Mouse (Mus musculus) left cerebral cortex, postnatal 10 days (tissue): Measurements from ENCODE around the gene Hdac4. TPM values are rescaled to one million over a fixed set of nuclear protein-coding genes. Genes with fewer than 3 reads are reported as not detected.
A peak's percentile ranks its signal among the peaks of the same experiment; 100 is the strongest.

Experiments
- DNase-seq, 2 experiments: peaks; one replicate each; pipeline ENCODE4 v3.0.0; 2021 to 2022; ENCODE audit warnings: low spot score in 2 of 2, mixed read lengths in 1 of 2; ENCODE audit errors: extremely low spot score in 1 of 2
- intact Hi-C: fragments of 180-260 bp; cut with DNase I; formaldehyde crosslinking; loops from one replicate; pipeline ENCODE4 v1.15.1; 2025
- total RNA-seq, 2 experiments: library from RNA; stranded (reverse); gene quantifications; 2 replicates each; pipeline ENCODE4 v1.2.3; 2021

Hdac4 gene
- total RNA-seq, 2 experiments from 2014 or later = 98.1 to 98.7 TPM

GRCm38 (mm10) chr1:92055149-92055548 lies 140.3 kb downstream of the Hdac4 start:
- intact Hi-C loops = no loop called here
- no peak for DNase-seq

DNA sequence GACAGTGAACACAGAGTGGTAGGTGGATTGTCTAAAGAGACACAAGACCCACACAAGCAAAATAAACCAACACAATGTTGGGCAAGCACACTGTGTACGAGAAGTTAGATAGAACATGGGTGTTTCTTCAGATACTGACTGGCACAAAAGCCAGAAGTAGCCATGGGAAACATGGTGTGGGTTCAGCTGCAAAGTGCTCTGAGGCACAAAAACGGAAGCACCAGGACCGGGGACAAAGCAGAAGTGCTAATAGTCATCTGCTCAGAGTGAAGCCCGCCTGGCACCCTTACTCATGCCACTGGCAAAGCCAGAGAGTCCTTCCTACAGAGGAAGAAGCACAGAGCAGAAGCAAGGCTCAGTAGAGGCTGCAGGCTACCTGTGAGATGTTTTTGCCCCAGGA lies 143.3 kb downstream of the Hdac4 start:
- intact Hi-C loops = no loop called here
- DNase-seq = no peak

GRCm38 (mm10) chr1:92051489-92052062 lies 143.9 kb downstream of the Hdac4 start:
- no peak for DNase-seq
- intact Hi-C loops = no loop called here

- no peak for DNase-seq
- intact Hi-C loops = no loop called here
Measured at GRCm38 (mm10) chr1:92050992-92051391, 144.5 kb downstream of the Hdac4 start.

DNA sequence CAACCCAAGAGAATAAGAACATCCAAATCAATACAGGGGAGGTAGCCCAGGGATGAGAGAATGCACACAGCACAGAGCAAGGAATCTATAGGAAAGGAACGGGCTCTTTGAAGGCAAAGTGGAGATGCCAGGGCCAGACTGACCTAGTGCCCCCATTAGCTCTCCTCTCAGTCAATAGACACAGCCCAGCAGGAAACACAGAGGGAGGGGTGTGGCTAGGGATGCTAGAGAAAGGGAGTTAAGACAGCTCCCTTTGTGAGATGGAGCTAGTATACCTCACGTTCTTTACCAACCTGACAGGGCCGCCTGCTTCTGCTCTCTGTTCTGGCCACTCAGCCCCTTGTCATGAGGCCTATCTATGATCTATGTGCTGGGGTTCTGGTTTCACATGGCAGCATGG lies 144.9 kb downstream of the Hdac4 start:
- DNase-seq = no peak
- intact Hi-C loops = no loop called here

GRCm38 (mm10) chr1:92048415-92049354 lies 146.8 kb downstream of the Hdac4 start:
- intact Hi-C loops = no loop called here
- no peak for DNase-seq

DNA sequence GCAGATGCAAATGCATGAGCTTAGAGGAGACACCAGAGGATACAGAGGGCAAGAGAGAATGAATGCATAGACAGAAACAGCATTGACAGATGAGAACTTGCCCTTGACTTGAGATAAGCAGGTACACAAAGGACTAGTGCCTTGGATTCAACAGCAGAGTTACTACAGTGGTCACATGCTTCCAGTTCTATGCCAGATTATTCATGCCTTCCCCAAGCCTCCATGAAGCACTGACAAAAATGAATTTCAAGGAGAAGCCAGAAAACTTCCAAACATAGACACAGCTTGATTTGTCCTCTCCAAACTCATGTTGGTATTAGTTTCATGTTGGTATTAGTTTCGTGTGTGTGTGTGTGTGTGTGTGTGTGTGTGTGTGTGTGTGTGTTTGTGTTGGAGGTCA lies 149.8 kb downstream of the Hdac4 start:
- intact Hi-C loops = no loop called here

GRCm38 (mm10) chr1:92044868-92045267 lies 150.6 kb downstream of the Hdac4 start:
- no peak for DNase-seq
- intact Hi-C loops = no loop called here

More for the DNA sequence above, 149.8 kb downstream of the Hdac4 start:
- DNase-seq = no peak

- no peak for DNase-seq
- intact Hi-C loops = no loop called here
Measured at GRCm38 (mm10) chr1:92043989-92044388, 151.5 kb downstream of the Hdac4 start.

DNA sequence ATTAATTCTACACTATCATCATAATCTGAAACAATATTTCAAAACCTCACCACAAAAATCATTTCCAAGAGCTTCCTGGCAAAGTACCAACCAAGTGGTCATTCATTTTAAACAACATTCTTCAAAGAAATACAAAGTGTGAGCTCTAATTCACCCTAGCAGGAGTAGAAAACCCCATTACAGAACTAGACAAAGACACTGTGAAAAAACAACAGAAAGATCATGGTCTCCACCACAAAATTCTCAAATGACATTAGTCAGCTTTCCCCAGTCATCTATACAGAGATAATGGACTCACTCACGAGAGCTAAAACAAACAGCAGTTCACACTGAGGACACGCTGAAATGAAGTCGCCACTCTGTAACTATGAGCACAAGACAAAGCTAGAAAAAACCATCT lies 153.4 kb downstream of the Hdac4 start:
- intact Hi-C loops = no loop called here
- no peak for DNase-seq

- intact Hi-C loops = no loop called here
Measured at GRCm38 (mm10) chr1:92041290-92041689, 154.2 kb downstream of the Hdac4 start.

GRCm38 (mm10) chr1:92038714-92039113 lies 156.8 kb downstream of the Hdac4 start:
- intact Hi-C loops = no loop called here
- peak in 1 of 2 experiments; percentile 21 for DNase-seq

More at GRCm38 (mm10) chr1:92041290-92041689, 154.2 kb downstream of the Hdac4 start:
- no peak for DNase-seq

DNA sequence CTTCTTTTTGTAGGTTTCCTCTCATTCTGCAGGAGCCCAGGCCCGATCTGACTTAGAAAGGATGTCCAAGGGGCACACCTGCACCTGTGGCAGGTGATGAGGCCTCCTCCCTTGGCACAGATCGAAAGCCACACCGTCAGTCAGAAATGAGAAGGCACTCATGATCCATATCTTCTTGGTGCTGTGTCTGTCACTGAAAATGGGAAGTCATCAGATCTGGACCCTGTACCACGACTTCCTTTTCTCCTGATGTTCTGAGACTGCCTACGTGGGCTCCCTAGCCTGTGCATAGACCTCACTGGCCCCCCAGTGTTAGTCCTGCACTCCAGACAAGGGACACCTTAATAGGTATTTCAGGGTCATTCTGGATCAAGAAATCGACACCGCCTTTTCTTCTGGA lies 158.5 kb downstream of the Hdac4 start:
- DNase-seq = no peak
- intact Hi-C loops = no loop called here

- intact Hi-C loops = no loop called here
- no peak for DNase-seq
Measured at GRCm38 (mm10) chr1:92035770-92036169, 159.7 kb downstream of the Hdac4 start.

GRCm38 (mm10) chr1:92034247-92034646 lies 161.3 kb downstream of the Hdac4 start:
- intact Hi-C loops = no loop called here
- DNase-seq = no peak

GRCm38 (mm10) chr1:92033463-92033862 lies 162.0 kb downstream of the Hdac4 start:
- no peak for DNase-seq
- intact Hi-C loops = no loop called here

DNA sequence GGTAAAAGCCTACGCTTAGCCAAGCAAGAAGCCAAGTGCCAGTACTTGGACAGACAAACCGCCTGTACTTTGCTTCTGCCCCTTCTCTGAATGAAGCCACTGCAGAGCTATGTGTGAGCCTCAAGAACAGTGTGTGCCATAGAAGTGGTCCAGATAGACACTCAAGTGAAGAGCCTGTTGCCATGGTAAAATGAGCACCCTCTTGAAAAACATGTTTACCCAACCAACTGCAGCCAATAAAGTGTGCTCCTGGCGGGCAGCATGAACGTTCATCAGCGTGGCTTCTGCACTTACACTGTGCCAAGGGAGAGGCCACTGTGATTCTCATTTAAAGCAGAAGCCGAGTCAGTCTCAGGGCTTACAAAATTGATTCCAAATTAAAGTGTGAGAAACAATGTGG lies 165.0 kb downstream of the Hdac4 start:
- intact Hi-C loops = no loop called here
- DNase-seq = peak in 1 of 2 experiments; percentile 27

GRCm38 (mm10) chr1:92028158-92028557 lies 167.3 kb downstream of the Hdac4 start:
- intact Hi-C loops = no loop called here
- DNase-seq = no peak

DNA sequence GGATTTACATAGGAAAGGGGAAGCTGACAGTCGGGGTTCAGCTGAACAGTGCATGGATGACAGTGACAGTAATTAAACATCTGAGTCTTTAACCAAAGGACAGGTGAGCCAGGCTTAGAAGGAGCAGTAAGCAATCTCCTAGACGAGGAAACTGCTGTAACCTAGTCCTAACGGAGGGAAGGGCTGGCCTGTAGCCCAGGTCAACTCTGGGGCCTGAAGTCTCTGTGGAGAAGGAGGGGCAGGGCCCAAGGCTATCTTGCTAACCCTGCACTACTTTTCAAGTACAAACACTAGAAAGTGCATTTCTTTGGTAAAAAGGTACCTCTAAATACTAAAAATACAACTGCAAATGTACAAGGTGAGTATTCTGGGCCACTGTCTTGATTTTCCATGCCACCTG lies 169.1 kb downstream of the Hdac4 start:
- DNase-seq = no peak

DNA sequence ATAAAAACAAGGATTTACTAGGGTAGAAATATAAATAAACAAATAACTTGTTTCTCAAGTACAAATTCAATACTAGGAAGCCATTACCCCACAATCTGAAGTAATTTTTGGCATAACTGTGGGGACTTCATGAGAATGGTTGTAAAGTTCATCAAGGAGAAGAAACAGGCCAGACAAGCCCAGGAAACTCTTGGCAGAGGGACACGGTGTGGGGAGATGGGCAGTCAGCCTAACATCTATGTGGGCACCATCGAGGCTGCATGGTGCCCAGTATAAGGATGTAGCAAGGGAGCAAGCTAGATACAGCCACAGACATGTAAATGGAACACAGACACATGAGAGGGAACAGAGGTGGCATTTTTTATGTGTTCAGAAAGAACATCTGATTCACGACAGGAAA lies 171.6 kb downstream of the Hdac4 start:
- no peak for DNase-seq
- intact Hi-C loops = no loop called here

More for the DNA sequence above, 169.1 kb downstream of the Hdac4 start:
- intact Hi-C loops = no loop called here
